ENCODE assay signal across 8 mouse cellular contexts in genomic region chr4:155129132-155129917, GRCm38 (mm10). TPM values are rescaled to one million over a fixed set of nuclear protein-coding genes. Genes with fewer than 3 reads are reported as not detected.
A peak's percentile ranks its signal among the peaks of the same experiment; 100 is the strongest.
DNase-seq lines count a peak whose midpoint lies in the region; ATAC-seq and TF ChIP-seq lines count a peak whose summit lies in the region.

No protein-coding gene starts in this region.

- TF ChIP-seq CTCF in testis, adult 2 months (IDR thresholded peaks at IDR 0.05; ENCODE audit: control insufficient read depth, insufficient read depth, insufficient replicate concordance, low read depth, low read length): peak; percentile 28; the same call in 1 of the 2 replicates

- no peaks in the 10 kb centered on the region for H3K9me3 ChIP-seq in heart, embryonic 11.5 days (replicated peaks; ENCODE audit: control insufficient read depth, low read length)

- no peak for ATAC-seq in heart, embryonic 11.5 days (replicated peaks; ENCODE audit: insufficient number of reproducible peaks, low FRiP score, low TSS enrichment)

- 0 out of 2 replicates have a peak overlapping the region, but pooled peaks have one; percentile 5 for H3K27ac ChIP-seq in testis, adult 2 months (ENCODE audit: control insufficient read depth, insufficient read depth, low read depth, low read length)
- H3K27ac ChIP-seq in heart, embryonic 11.5 days (ENCODE audit: low read depth, low read length): peak overlapping the region; percentile 73; the same call in 1 of the 2 replicates

- no peak for TF ChIP-seq POLR2A in testis, adult 2 months (IDR thresholded peaks at IDR 0.05; ENCODE audit: control insufficient read depth, low read depth, low read length)

- H3K4me1 ChIP-seq in testis, adult 2 months (ENCODE audit: control insufficient read depth, insufficient read depth, low read length): no peaks in the 10 kb centered on the region; the same call in 1 of the 2 replicates
- peaks cover 68% of the 10 kb centered on the region for H3K4me1 ChIP-seq in heart, embryonic 11.5 days (ENCODE audit: control insufficient read depth, insufficient read depth, low read length)

- no peaks in the 10 kb centered on the region for H3K27me3 ChIP-seq in testis, adult 2 months (ENCODE audit: control insufficient read depth, insufficient read depth, low read length)
- H3K27me3 ChIP-seq in heart, embryonic 11.5 days (ENCODE audit: control insufficient read depth, insufficient read depth, low read length): no peaks in the 10 kb centered on the region

- peak overlapping the region; percentile 23; the same call in 1 of the 2 replicates for H3K9ac ChIP-seq in heart, embryonic 11.5 days (ENCODE audit: low read depth, low read length)

- H3K36me3 ChIP-seq in testis, adult 2 months (ENCODE audit: control insufficient read depth, insufficient read depth, low read length): no peaks in the 10 kb centered on the region
- H3K36me3 ChIP-seq in heart, embryonic 11.5 days (ENCODE audit: control insufficient read depth, insufficient read depth, low read length): no peaks in the 10 kb centered on the region

- H3K4me3 ChIP-seq in testis, adult 2 months (ENCODE audit: control insufficient read depth, low read depth, low read length): no peak overlapping the region
- H3K4me3 ChIP-seq in heart, embryonic 11.5 days (ENCODE audit: low read depth, low read length): no peak overlapping the region

- no peak overlapping the region for H3K4me2 ChIP-seq in heart, embryonic 11.5 days

- peak; percentile 56 for DNase-seq in adrenal gland, postnatal 10 days
- no peak for DNase-seq in adrenal gland, adult 18-20 months (ENCODE audit: low spot score in 2 of 2)
- no peak for DNase-seq in testis, postnatal 10 days (ENCODE audit: low spot score)
- DNase-seq in left cerebral cortex, adult 8-10 months (ENCODE audit: low spot score in 2 of 2): peak; percentile 56 to 84
- DNase-seq in natural killer cell, adult 2 months (ENCODE audit: low spot score in 2 of 2): peak; percentile 28 to 51
- no peak for DNase-seq in cerebellum, postnatal 14 days

- 84% methylated on average over 10 of the region's 10 CpGs for WGBS in heart, embryonic 11.5 days (ENCODE audit: insufficient replicate concordance)

RNA-seq across cellular contexts. Expression of gene Morn1, which starts 42.9 kb away (rescaled TPM):
- 10 to 100 TPM in 1 of 2 experiments, 1 to 10 TPM in 1; 7.0 to 11.2 TPM for total RNA-seq in adrenal gland, postnatal 10 days (2021)
- total RNA-seq in adrenal gland, adult 18-20 months (2021): 1 to 10 TPM; 6.6 to 9.8 TPM
- 44.0 and 47.5 TPM in 2 replicates for polyA plus RNA-seq in testis, adult 2 months (2012; rRNA removed)
- polyA plus RNA-seq in heart, embryonic 11.5 days (2014; fragmentation: Nextera tagmentation; extraction: Ambion mirVana): 2.5 and 2.9 TPM in 2 replicates
- total RNA-seq in left cerebral cortex, adult 8-10 months (2022): 10 to 100 TPM; 10.2 to 19.4 (median 12.9) TPM

RNA-seq across cellular contexts. Expression of gene Rer1, which starts 43.1 kb away (rescaled TPM):
- 10 to 100 TPM; 91.2 to 93.1 TPM for total RNA-seq in adrenal gland, postnatal 10 days (2021)
- 100 to 1,000 TPM in 1 of 2 experiments, 10 to 100 TPM in 1; 95.4 to 109 TPM for total RNA-seq in adrenal gland, adult 18-20 months (2021)
- 59.5 and 64.6 TPM in 2 replicates for polyA plus RNA-seq in testis, adult 2 months (2012; rRNA removed)
- polyA plus RNA-seq in heart, embryonic 11.5 days (2014; fragmentation: Nextera tagmentation; extraction: Ambion mirVana): 148 TPM in 2 replicates
- total RNA-seq in left cerebral cortex, adult 8-10 months (2022): 10 to 100 TPM; 63.3 to 69.9 (median 64.2) TPM

Comparison
In these comparisons a context has a peak if more than half of its experiments do, and no peak if none do; other contexts are left out.
1. DNase-seq: peak in adrenal gland, postnatal 10 days (single experiment), left cerebral cortex, adult 8-10 months (2 of 2) and natural killer cell, adult 2 months (2 of 2); none in adrenal gland, adult 18-20 months (0 of 2), testis, postnatal 10 days (single experiment) and cerebellum, postnatal 14 days (0 of 2).